Mouse (Mus musculus) left cerebral cortex, adult 8-10 months (tissue): ENCODE results near the gene Btbd35f30. TPM values are rescaled to one million over a fixed set of nuclear protein-coding genes. Genes with fewer than 3 reads are reported as not detected.
"Not testable (repeated sequence)": the region's sequence is repeated elsewhere in the genome, so short reads cannot be mapped to it uniquely, and the experiment has no call there.

ENCODE experiments used
- DNase-seq, 2 experiments: peaks; one replicate each; pipeline ENCODE4 v3.0.0; 2022; ENCODE audit warnings: low spot score in 2 of 2
- total RNA-seq, 4 experiments: library from RNA; stranded (reverse); gene quantifications; 2 replicates each; pipeline ENCODE4 v1.2.4; 2022

Gene Btbd35f30
- not detected for total RNA-seq

- DNase-seq: not testable (repeated sequence)
These were observed at the start of gene Btbd35f30 for GRCm38 (mm10) chrX:32894325-32894724. Gene Btbd35f30, plus strand, starts transcription at chrX:32894625.

GRCm38 (mm10) chrX:32941468-32941867, 47.0 kb downstream of the Btbd35f30 start, which contains the start of gene Gm21789:
Gene Gm21789, plus strand, starts transcription at chrX:32941768.
- not testable (repeated sequence) for DNase-seq

Other genes starting within 250 kb of the Btbd35f30 start
- not detected for gene Gm5926, start 243.9 kb upstream of the Btbd35f30 start, total RNA-seq
- not detected for gene Btbd35f21, start 168.5 kb upstream of the Btbd35f30 start, total RNA-seq
- not detected for gene Gm21789, start 47.1 kb downstream of the Btbd35f30 start, total RNA-seq
- not detected for gene Btbd35f5, start 79.3 kb downstream of the Btbd35f30 start, total RNA-seq